Comparison of ENCODE assay signal across 14 mouse cellular contexts in the genomic region with DNA sequence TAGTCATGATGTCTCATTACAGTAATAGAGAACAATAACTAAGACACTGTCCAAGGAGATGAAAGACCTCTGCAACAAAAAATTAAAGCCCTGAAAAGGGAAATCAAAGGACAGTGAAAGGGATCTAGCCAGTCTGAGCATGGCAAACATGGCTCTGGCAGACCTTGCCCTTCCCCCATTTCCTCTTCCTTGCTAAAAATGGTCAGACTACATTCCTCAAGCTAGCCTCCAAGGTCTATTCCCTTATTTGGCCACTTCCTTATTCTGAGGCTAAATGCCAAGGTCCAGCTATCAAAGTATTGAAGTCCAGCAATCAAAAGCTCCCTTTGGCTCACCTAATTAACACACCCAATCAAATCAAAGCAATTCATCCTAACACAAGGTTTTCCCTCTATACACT. TPM values are rescaled to one million over a fixed set of nuclear protein-coding genes. Genes with fewer than 3 reads are reported as not detected.
A peak's percentile ranks its signal among the peaks of the same experiment; 100 is the strongest.
DNase-seq lines count a peak whose midpoint lies in the region; ATAC-seq lines count a peak whose summit lies in the region.
"Had no signal": no experiment of that assay in that cellular context is flagged by ENCODE, and none has a peak within 500 bp of the region (broad histone marks: within the 10 kb centered on the region; RNA-seq: fewer than 3 reads in every experiment).

No protein-coding gene starts in this region.

- H3K9me3 ChIP-seq in heart, embryonic 15.5 days (replicated peaks): no peaks in the 10 kb centered on the region
- H3K9me3 ChIP-seq in heart, embryonic 12.5 days (replicated peaks): no peaks in the 10 kb centered on the region
- H3K9me3 ChIP-seq: heart, embryonic 13.5 days; hindbrain, embryonic 15.5 days; midbrain, embryonic 10.5 days had no signal

- 0 out of 2 replicates have a peak, but pooled peaks cover 6% of the 10 kb centered on the region for H3K4me1 ChIP-seq in heart, embryonic 15.5 days (replicated peaks)
- H3K4me1 ChIP-seq in heart, embryonic 12.5 days (replicated peaks): peaks cover 3% of the 10 kb centered on the region; the same call in 1 of the 2 replicates
- H3K4me1 ChIP-seq: hindbrain, embryonic 15.5 days; midbrain, embryonic 10.5 days had no signal

- no peaks in the 10 kb centered on the region for H3K36me3 ChIP-seq in heart, embryonic 15.5 days
- no peaks in the 10 kb centered on the region for H3K36me3 ChIP-seq in heart, embryonic 12.5 days
- H3K36me3 ChIP-seq: heart, embryonic 13.5 days; hindbrain, embryonic 15.5 days; midbrain, embryonic 10.5 days had no signal

- H3K4me3 ChIP-seq in heart, embryonic 15.5 days: no peak overlapping the region
- no peak overlapping the region for H3K4me3 ChIP-seq in heart, embryonic 12.5 days
- H3K4me3 ChIP-seq: heart, embryonic 13.5 days; hindbrain, embryonic 15.5 days; midbrain, embryonic 10.5 days had no signal

- no peaks in the 10 kb centered on the region for H3K27me3 ChIP-seq in heart, embryonic 15.5 days
- H3K27me3 ChIP-seq in heart, embryonic 12.5 days (replicated peaks): no peaks in the 10 kb centered on the region
- H3K27me3 ChIP-seq: heart, embryonic 13.5 days; hindbrain, embryonic 15.5 days had no signal

- no peak for ATAC-seq in heart, embryonic 15.5 days (replicated peaks; ENCODE audit: insufficient number of reproducible peaks, insufficient read depth, low FRiP score, low read depth)
- ATAC-seq in heart, embryonic 12.5 days (ENCODE audit: insufficient number of reproducible peaks, low FRiP score): no peak
- ATAC-seq: intestine, postnatal 0 days had no signal

- peak; percentile 33 for DNase-seq in layer of hippocampus, adult 9-11 months
- DNase-seq in layer of hippocampus, adult 8-10 months (ENCODE audit: low spot score in 2 of 2): no peak
- DNase-seq in adrenal gland, postnatal 36 days: peak; percentile 11 to 43
- DNase-seq in lung, postnatal 36 days: peak; percentile 34
- DNase-seq in thymus, postnatal 14 days: no peak
- DNase-seq: cerebellum, adult 8-10 months; gastrocnemius, postnatal 14 days; thymus, adult 18-20 months had no signal

- no peak overlapping the region for H3K4me2 ChIP-seq in heart, embryonic 15.5 days
- no peak overlapping the region for H3K4me2 ChIP-seq in heart, embryonic 12.5 days
- H3K4me2 ChIP-seq: heart, embryonic 13.5 days; hindbrain, embryonic 15.5 days had no signal

- no peak overlapping the region for H3K9ac ChIP-seq in heart, embryonic 15.5 days
- H3K9ac ChIP-seq in heart, embryonic 12.5 days: no peak overlapping the region
- H3K9ac ChIP-seq: heart, embryonic 13.5 days; hindbrain, embryonic 15.5 days had no signal

- H3K27ac ChIP-seq in heart, embryonic 15.5 days: peak overlapping the region; percentile 12; the same call in 1 of the 2 replicates
- no peak overlapping the region for H3K27ac ChIP-seq in heart, embryonic 12.5 days (ENCODE audit: poor library complexity, severe bottlenecking)
- H3K27ac ChIP-seq: heart, embryonic 13.5 days; hindbrain, embryonic 15.5 days; midbrain, embryonic 10.5 days had no signal

RNA-seq across cellular contexts. Expression of a gene that starts 6.3 kb away (rescaled TPM):
- polyA plus RNA-seq in heart, embryonic 15.5 days (2015; fragmentation: Nextera tagmentation; extraction: Ambion mirVana): 62.6 and 63.0 TPM in 2 replicates
- 63.2 and 63.8 TPM in 2 replicates for polyA plus RNA-seq in heart, embryonic 12.5 days (2016; fragmentation: Nextera tagmentation; extraction: Ambion mirVana)
- total RNA-seq in layer of hippocampus, adult 8-10 months (2022): 100 to 1,000 TPM; 102 to 115 (median 107) TPM
- total RNA-seq in adrenal gland, postnatal 36 days (2021): 100 to 1,000 TPM; 121 to 126 TPM

RNA-seq across cellular contexts. Expression of a gene that starts 43.6 kb away (rescaled TPM):
- polyA plus RNA-seq in heart, embryonic 15.5 days (2015; fragmentation: Nextera tagmentation; extraction: Ambion mirVana): 14.5 and 15.8 TPM in 2 replicates
- 20.7 and 21.6 TPM in 2 replicates for polyA plus RNA-seq in heart, embryonic 12.5 days (2016; fragmentation: Nextera tagmentation; extraction: Ambion mirVana)
- 10 to 100 TPM; 41.7 to 45.4 (median 45.3) TPM for total RNA-seq in layer of hippocampus, adult 8-10 months (2022)
- 10 to 100 TPM; 37.1 to 37.6 TPM for total RNA-seq in adrenal gland, postnatal 36 days (2021)

Comparison
In these comparisons a context has a peak if more than half of its experiments do, and no peak if none do; other contexts are left out.
1. DNase-seq: peak in layer of hippocampus, adult 9-11 months (single experiment), adrenal gland, postnatal 36 days (2 of 2) and lung, postnatal 36 days (single experiment); none in layer of hippocampus, adult 8-10 months (0 of 2) and thymus, postnatal 14 days (single experiment).